Mouse (Mus musculus) heart, postnatal 0 days (tissue): ENCODE results near the gene Cyth1.

Source experiments
- CTCF ChIP-seq: IDR thresholded peaks from 2 replicates; pipeline ENCODE4 v1.5.1; 2016; ENCODE audit warnings: antibody characterized with exemption, control low read depth, low read depth
- EP300 ChIP-seq: IDR thresholded peaks from 2 replicates; pipeline ENCODE4 v1.6.1; 2016; ENCODE audit warnings: antibody characterized with exemption, low read depth

GRCm38 (mm10) chr11:118133133-118133751 lies 115.2 kb downstream of the Cyth1 start:
- TF ChIP-seq EP300 (no peak), CTCF (no peak)
